Mouse (Mus musculus): ENCODE measurements around the gene Eif2ak3. TPM values are rescaled to one million over a fixed set of nuclear protein-coding genes. Genes with fewer than 3 reads are reported as not detected.

The Eif2ak3 gene
- polyA plus RNA-seq, 1 experiment from 2014 or later: 16.9 TPM

- H3K4me3 ChIP-seq: no peak overlapping the region
- no peaks in the 10 kb centered on the region; the same call in 1 of the 2 replicates for H3K4me1 ChIP-seq
- no peaks in the 10 kb centered on the region for H3K27me3 ChIP-seq
- no peaks in the 10 kb centered on the region; the same call in 1 of the 2 replicates for H3K36me3 ChIP-seq
- no peak overlapping the region for H3K27ac ChIP-seq
- H3K9me3 ChIP-seq: no peaks in the 10 kb centered on the region
- no peak overlapping the region for H3K9ac ChIP-seq
- WGBS: 59% methylated on average over 14 of the region's 14 CpGs
- no peak overlapping the region for H3K4me2 ChIP-seq
- ATAC-seq (ENCODE audit: insufficient number of reproducible peaks, low FRiP score, low TSS enrichment, low read depth): no peak
Observed at GRCm38 (mm10) chr6:70871511-70871980, 27.2 kb downstream of the Eif2ak3 start.

DNA sequence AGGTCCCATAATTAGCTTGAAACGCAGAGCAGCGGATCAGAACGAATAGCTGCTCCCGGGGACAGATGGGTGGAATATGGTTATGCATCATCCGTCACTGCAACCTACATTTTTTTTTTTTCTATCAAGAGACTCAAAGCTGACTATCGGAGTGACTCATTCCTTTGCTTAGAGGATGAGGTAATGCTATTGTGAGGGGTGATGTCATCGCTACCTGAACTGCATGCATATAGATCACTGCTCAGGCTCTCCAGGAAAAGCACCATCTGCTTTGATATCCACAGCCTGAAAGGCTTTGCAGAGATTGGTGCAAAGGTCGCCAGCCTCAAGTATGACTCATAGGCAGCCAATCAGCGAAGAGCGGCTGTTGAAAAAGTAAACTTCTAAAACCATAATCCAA, 27.8 kb downstream of the Eif2ak3 start:
- WGBS: 74% methylated on average over 10 of the region's 10 CpGs
- ATAC-seq (ENCODE audit: insufficient number of reproducible peaks, low FRiP score, low TSS enrichment, low read depth): no peak
- Histone ChIP-seq H3K27ac (no peak overlapping the region), H3K4me3 (no peak overlapping the region), H3K27me3 (no peaks in the 10 kb centered on the region), H3K4me1 (no peaks in the 10 kb centered on the region; the same call in 1 of the 2 replicates), H3K9me3 (no peaks in the 10 kb centered on the region), H3K36me3 (no peaks in the 10 kb centered on the region; the same call in 1 of the 2 replicates), H3K4me2 (no peak overlapping the region), H3K9ac (no peak overlapping the region)

GRCm38 (mm10) chr6:70872570-70872969, 28.3 kb downstream of the Eif2ak3 start:
- no peak overlapping the region for H3K4me3 ChIP-seq
- H3K4me1 ChIP-seq: no peaks in the 10 kb centered on the region; the same call in 1 of the 2 replicates
- H3K9me3 ChIP-seq: no peaks in the 10 kb centered on the region
- H3K36me3 ChIP-seq: no peaks in the 10 kb centered on the region; the same call in 1 of the 2 replicates
- 79% methylated on average over 7 of the region's 7 CpGs for WGBS
- no peak for ATAC-seq (ENCODE audit: insufficient number of reproducible peaks, low FRiP score, low TSS enrichment, low read depth)
- no peaks in the 10 kb centered on the region for H3K27me3 ChIP-seq
- no peak overlapping the region for H3K9ac ChIP-seq
- no peak overlapping the region for H3K4me2 ChIP-seq
- no peak overlapping the region for H3K27ac ChIP-seq

DNA sequence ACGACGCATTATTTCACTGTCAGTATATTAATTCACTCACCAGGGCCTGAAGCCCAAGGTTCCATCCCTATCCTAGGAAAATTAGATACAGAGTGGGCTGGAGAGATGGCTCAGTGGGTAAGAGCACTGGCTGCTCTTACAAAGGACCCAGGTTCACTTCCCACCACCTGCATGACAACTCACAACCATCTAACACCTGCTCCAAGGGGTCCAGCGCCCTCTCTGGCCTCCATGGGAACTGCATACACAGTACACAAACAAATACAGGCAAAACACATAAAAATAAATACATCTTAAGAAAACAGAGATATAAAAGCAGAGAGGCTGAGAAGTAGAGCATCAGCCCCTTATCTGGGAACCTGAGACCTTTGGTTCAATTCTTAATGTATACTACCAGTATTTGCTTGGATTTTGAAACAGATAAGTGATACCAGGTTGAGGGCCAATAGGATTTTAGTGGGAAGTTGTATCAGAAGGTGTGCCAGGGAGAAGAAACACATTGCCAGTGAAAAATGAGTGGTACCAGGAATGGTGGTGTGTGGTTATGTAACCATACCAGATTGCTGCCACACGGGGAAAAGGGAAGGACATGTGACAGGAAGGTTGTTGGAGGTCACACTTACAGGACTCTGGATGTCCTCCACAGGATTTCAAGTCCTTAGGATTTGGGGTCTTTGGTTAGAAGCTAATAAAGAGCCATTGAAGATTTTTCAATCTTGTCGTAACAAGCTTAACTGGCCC, 29.9 kb downstream of the Eif2ak3 start:
- no peaks in the 10 kb centered on the region for H3K9me3 ChIP-seq
- no peak overlapping the region for H3K4me2 ChIP-seq
- H3K36me3 ChIP-seq: peaks cover 7% of the 10 kb centered on the region
- no peak overlapping the region for H3K4me3 ChIP-seq
- H3K27me3 ChIP-seq: no peaks in the 10 kb centered on the region
- no peak overlapping the region for H3K27ac ChIP-seq
- WGBS: 76% methylated on average over 5 of the region's 5 CpGs
- H3K4me1 ChIP-seq: no peaks in the 10 kb centered on the region; the same call in 1 of the 2 replicates
- H3K9ac ChIP-seq: no peak overlapping the region
- ATAC-seq (ENCODE audit: insufficient number of reproducible peaks, low FRiP score, low TSS enrichment, low read depth): no peak

GRCm38 (mm10) chr6:70875017-70875416, 30.7 kb downstream of the Eif2ak3 start:
- H3K4me1 ChIP-seq: no peaks in the 10 kb centered on the region; the same call in 1 of the 2 replicates
- no peak overlapping the region for H3K9ac ChIP-seq
- 100% methylated on average over 1 of the region's 1 CpGs for WGBS
- H3K27ac ChIP-seq: no peak overlapping the region
- peaks cover 14% of the 10 kb centered on the region for H3K36me3 ChIP-seq
- H3K9me3 ChIP-seq: no peaks in the 10 kb centered on the region
- H3K4me2 ChIP-seq: no peak overlapping the region
- no peak overlapping the region for H3K4me3 ChIP-seq
- ATAC-seq (ENCODE audit: insufficient number of reproducible peaks, low FRiP score, low TSS enrichment, low read depth): no peak
- no peaks in the 10 kb centered on the region for H3K27me3 ChIP-seq

- H3K36me3 ChIP-seq: peaks cover 60% of the 10 kb centered on the region
- 14% methylated on average over 5 of the region's 5 CpGs for WGBS
- no peak for ATAC-seq (ENCODE audit: insufficient number of reproducible peaks, low FRiP score, low TSS enrichment, low read depth)
- H3K27me3 ChIP-seq: no peaks in the 10 kb centered on the region
- H3K27ac ChIP-seq: no peak overlapping the region
- no peaks in the 10 kb centered on the region for H3K4me1 ChIP-seq
- no peak overlapping the region for H3K4me3 ChIP-seq
- H3K4me2 ChIP-seq: no peak overlapping the region
- no peaks in the 10 kb centered on the region for H3K9me3 ChIP-seq
- no peak overlapping the region for H3K9ac ChIP-seq
Observed at GRCm38 (mm10) chr6:70880714-70881304, 36.5 kb downstream of the Eif2ak3 start.

GRCm38 (mm10) chr6:70887993-70888392, 43.7 kb downstream of the Eif2ak3 start:
- 89% methylated on average over 11 of the region's 11 CpGs for whole genome bisulfite sequencing
- Histone ChIP-seq H3K27me3 (no peaks in the 10 kb centered on the region), H3K9ac (no peak overlapping the region), H3K36me3 (peaks cover 95% of the 10 kb centered on the region), H3K27ac (no peak overlapping the region), H3K4me1 (no peaks in the 10 kb centered on the region), H3K9me3 (no peaks in the 10 kb centered on the region), H3K4me2 (no peak overlapping the region), H3K4me3 (no peak overlapping the region)
- no peak for ATAC-seq (ENCODE audit: insufficient number of reproducible peaks, low FRiP score, low TSS enrichment, low read depth)

GRCm38 (mm10) chr6:70898166-70898565, 53.9 kb downstream of the Eif2ak3 start:
- peaks cover 59% of the 10 kb centered on the region for H3K36me3 ChIP-seq
- WGBS: 78% methylated on average over 6 of the region's 6 CpGs
- H3K4me1 ChIP-seq: no peaks in the 10 kb centered on the region
- no peak for ATAC-seq (ENCODE audit: insufficient number of reproducible peaks, low FRiP score, low TSS enrichment, low read depth)
- no peak overlapping the region for H3K4me3 ChIP-seq
- H3K4me2 ChIP-seq: no peak overlapping the region
- H3K9ac ChIP-seq: no peak overlapping the region
- H3K27ac ChIP-seq: no peak overlapping the region
- no peaks in the 10 kb centered on the region for H3K9me3 ChIP-seq
- no peaks in the 10 kb centered on the region for H3K27me3 ChIP-seq

DNA sequence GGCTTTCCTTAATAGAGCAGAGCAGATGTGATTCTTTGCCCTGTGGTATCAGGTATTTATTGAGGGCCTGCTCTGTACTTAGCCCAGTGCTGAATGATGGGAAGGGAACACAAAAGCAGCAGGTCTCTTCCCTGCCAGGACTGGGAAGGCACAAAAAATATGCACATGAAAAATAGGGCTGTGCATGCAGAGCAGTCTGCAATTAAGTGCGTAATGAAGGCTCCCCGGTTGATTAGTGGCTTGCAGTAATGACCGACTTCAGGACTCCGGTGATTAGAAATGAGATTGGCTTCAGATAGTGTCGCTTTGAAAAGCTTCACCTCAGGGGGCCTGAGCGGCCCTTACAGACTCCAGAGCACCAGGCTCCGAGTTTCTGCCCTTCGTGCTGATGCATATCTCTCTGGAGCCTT, 55.3 kb downstream of the Eif2ak3 start:
- Histone ChIP-seq H3K4me2 (no peak overlapping the region), H3K9ac (no peak overlapping the region), H3K9me3 (no peaks in the 10 kb centered on the region), H3K4me3 (no peak overlapping the region), H3K36me3 (peaks cover 61% of the 10 kb centered on the region), H3K4me1 (no peaks in the 10 kb centered on the region), H3K27me3 (no peaks in the 10 kb centered on the region), H3K27ac (no peak overlapping the region)
- no peak for ATAC-seq (ENCODE audit: insufficient number of reproducible peaks, low FRiP score, low TSS enrichment, low read depth)
- 32% methylated on average over 8 of the region's 8 CpGs for WGBS

DNA sequence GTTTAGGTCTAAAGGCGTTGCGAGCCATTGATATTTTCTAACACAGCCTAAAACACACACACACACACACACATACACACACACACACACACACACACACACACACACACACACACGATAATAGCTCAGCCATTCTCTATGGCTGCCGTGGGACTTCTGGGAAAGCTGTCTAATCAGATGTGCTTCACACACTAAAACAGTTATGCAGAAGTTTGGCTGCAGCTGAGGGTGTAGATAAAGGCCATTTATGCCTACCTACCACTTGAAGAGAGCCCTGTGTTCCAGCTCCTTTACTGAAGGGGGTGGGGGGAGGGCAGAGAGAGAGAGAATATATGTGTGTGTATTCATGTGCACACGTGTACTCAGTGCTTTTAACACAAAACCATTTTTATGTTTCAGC, 59.4 kb downstream of the Eif2ak3 start:
- Histone ChIP-seq H3K36me3 (peaks cover 56% of the 10 kb centered on the region), H3K4me3 (no peak overlapping the region), H3K4me1 (no peaks in the 10 kb centered on the region), H3K4me2 (no peak overlapping the region), H3K27me3 (no peaks in the 10 kb centered on the region), H3K9ac (no peak overlapping the region), H3K9me3 (no peaks in the 10 kb centered on the region), H3K27ac (no peak overlapping the region)
- no peak for ATAC-seq (ENCODE audit: insufficient number of reproducible peaks, low FRiP score, low TSS enrichment, low read depth)
- 84% methylated on average over 5 of the region's 5 CpGs for WGBS

- Histone ChIP-seq H3K4me2 (no peak overlapping the region), H3K9ac (no peak overlapping the region), H3K36me3 (peaks cover 19% of the 10 kb centered on the region), H3K27me3 (no peaks in the 10 kb centered on the region), H3K4me1 (peaks cover 16% of the 10 kb centered on the region), H3K9me3 (no peaks in the 10 kb centered on the region), H3K27ac (no peak overlapping the region), H3K4me3 (no peak overlapping the region)
- no peak for ATAC-seq (ENCODE audit: insufficient number of reproducible peaks, low FRiP score, low TSS enrichment, low read depth)
- 83% methylated on average over 7 of the region's 7 CpGs for WGBS
Observed at GRCm38 (mm10) chr6:70909572-70909971, 65.3 kb downstream of the Eif2ak3 start.

DNA sequence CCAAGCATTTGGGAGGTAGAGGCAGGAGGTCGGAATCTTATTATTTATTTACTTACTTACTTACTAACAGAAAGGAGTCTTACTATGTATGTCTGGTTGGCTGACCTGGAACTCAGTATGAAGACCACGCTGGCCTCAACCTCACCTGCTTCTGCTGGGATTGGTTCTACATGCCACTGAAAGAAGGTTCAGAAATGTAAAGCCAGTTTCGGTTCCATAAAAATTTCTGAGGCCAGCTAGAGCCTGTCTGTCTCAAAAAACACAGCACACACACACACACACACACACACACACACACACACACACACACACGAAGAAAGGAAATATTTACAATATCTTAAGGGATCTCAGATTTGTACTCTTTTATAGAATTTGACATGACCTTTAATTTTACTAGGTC, 66.0 kb downstream of the Eif2ak3 start:
- Histone ChIP-seq H3K4me1 (peaks cover 16% of the 10 kb centered on the region), H3K4me2 (no peak overlapping the region), H3K27me3 (no peaks in the 10 kb centered on the region), H3K27ac (no peak overlapping the region), H3K9me3 (no peaks in the 10 kb centered on the region), H3K9ac (no peak overlapping the region), H3K4me3 (no peak overlapping the region), H3K36me3 (peaks cover 16% of the 10 kb centered on the region)
- WGBS: 60% methylated on average over 4 of the region's 4 CpGs
- no peak for ATAC-seq (ENCODE audit: insufficient number of reproducible peaks, low FRiP score, low TSS enrichment, low read depth)
